Mouse (Mus musculus) MEL (cell line): ENCODE results near the gene Nms. TPM values are rescaled to one million over a fixed set of nuclear protein-coding genes. Genes with fewer than 3 reads are reported as not detected.

Experiments used
- DNase-seq: peaks from one replicate; pipeline ENCODE4 v3.0.0; 2011; ENCODE audit warnings: low read depth, low spot score
- H3K27ac ChIP-seq: 2 replicates; pipeline ENCODE4 v1.5.1; 2012; ENCODE audit warnings: low read depth, mild to moderate bottlenecking, control low read depth, low read length, moderate library complexity; ENCODE audit not compliant: control insufficient read depth
- H3K27me3 ChIP-seq, 2 experiments: fragments of 150-350 bp in 1 of 2; sonication (generic) in 1 of 2; 2 replicates each; pipeline ENCODE4 v1.6.1; 2012; ENCODE audit warnings: low read length in 2 of 2, mild to moderate bottlenecking in 2 of 2, improper control_type of control experiment in 1 of 2, moderate library complexity in 1 of 2; ENCODE audit not compliant: insufficient read depth in 2 of 2, control insufficient read depth in 1 of 2
- H3K36me3 ChIP-seq, 2 experiments: 2 replicates each; pipeline ENCODE4 v1.6.1; 2012 to 2014; ENCODE audit warnings: low read length in 2 of 2, improper control_type of control experiment in 1 of 2, inconsistent platforms in 1 of 2, mild to moderate bottlenecking in 1 of 2; ENCODE audit not compliant: insufficient read depth in 2 of 2, control insufficient read depth in 1 of 2
- H3K4me1 ChIP-seq, 2 experiments: fragments of 150-350 bp in 1 of 2; sonication (generic) in 1 of 2; 2 replicates each; pipeline ENCODE4 v1.6.1; 2012; ENCODE audit warnings: low read length in 2 of 2, improper control_type of control experiment in 1 of 2, mild to moderate bottlenecking in 1 of 2; ENCODE audit not compliant: insufficient read depth in 2 of 2, control insufficient read depth in 1 of 2
- H3K4me3 ChIP-seq, 2 experiments: fragments of 150-350 bp in 1 of 2; sonication (generic) in 1 of 2; 2 replicates each; pipeline ENCODE4 v1.5.1; 2012; ENCODE audit warnings: low read depth in 2 of 2, low read length in 2 of 2, mild to moderate bottlenecking in 2 of 2, moderate library complexity in 2 of 2, control low read depth in 1 of 2, improper control_type of control experiment in 1 of 2; ENCODE audit not compliant: control insufficient read depth in 1 of 2, insufficient read depth in 1 of 2
- H3K79me2 ChIP-seq: 2 replicates; pipeline ENCODE4 v1.6.1; 2012; ENCODE audit warnings: mild to moderate bottlenecking, low read length, moderate library complexity; ENCODE audit not compliant: control insufficient read depth, poor library complexity, insufficient read depth
- H3K9ac ChIP-seq: 2 replicates; pipeline ENCODE4 v1.6.1; 2012; ENCODE audit warnings: low read depth, mild to moderate bottlenecking, control low read depth, low read length, moderate library complexity; ENCODE audit not compliant: control insufficient read depth, poor library complexity, severe bottlenecking
- H3K9me3 ChIP-seq: fragments of 150-350 bp; sonication (generic); replicated peaks from 2 replicates; pipeline ENCODE4 v1.6.1; 2012; ENCODE audit warnings: mild to moderate bottlenecking, low read length, improper control_type of control experiment, moderate library complexity; ENCODE audit not compliant: insufficient read depth
- CHD1 ChIP-seq: IDR thresholded peaks from 2 replicates; pipeline ENCODE4 v1.6.1; 2012; ENCODE audit warnings: low read depth, mild to moderate bottlenecking, inconsistent platforms, low read length, improper control_type of control experiment
- CHD2 ChIP-seq: IDR thresholded peaks from 2 replicates; pipeline ENCODE4 v1.6.1; 2011; ENCODE audit warnings: low read length, improper control_type of control experiment
- ELF1 ChIP-seq: IDR thresholded peaks from 2 replicates; pipeline ENCODE4 v1.6.1; 2014; ENCODE audit warnings: low read depth, mild to moderate bottlenecking, inconsistent platforms, low read length, improper control_type of control experiment, moderate library complexity
- EP300 ChIP-seq, 2 experiments: IDR thresholded peaks; 2 replicates each; pipeline ENCODE4 v1.6.1; 2011; ENCODE audit warnings: improper control_type of control experiment in 2 of 2, low read length in 2 of 2, low read depth in 1 of 2, mild to moderate bottlenecking in 1 of 2
- JUND ChIP-seq: IDR thresholded peaks from 2 replicates; pipeline ENCODE4 v1.6.1; 2011; ENCODE audit warnings: low read depth, mild to moderate bottlenecking, improper control_type of control experiment, low read length
- KAT2A ChIP-seq: conservative IDR thresholded peaks from 2 replicates; pipeline ENCODE4 v1.6.1; 2012; ENCODE audit warnings: low read depth, low read length, improper control_type of control experiment, inconsistent platforms
- MAFK ChIP-seq: IDR thresholded peaks from 2 replicates; pipeline ENCODE4 v1.6.1; 2011; ENCODE audit warnings: low read depth, mild to moderate bottlenecking, low read length, improper control_type of control experiment, borderline replicate concordance
- MXI1 ChIP-seq: IDR thresholded peaks from 2 replicates; pipeline ENCODE4 v1.6.1; 2011; ENCODE audit warnings: mild to moderate bottlenecking, low read depth, low read length, improper control_type of control experiment
- NRF1 ChIP-seq: IDR thresholded peaks from 2 replicates; pipeline ENCODE4 v1.6.1; 2014; ENCODE audit warnings: low read depth, mild to moderate bottlenecking, inconsistent platforms, low read length, improper control_type of control experiment, moderate library complexity; ENCODE audit not compliant: poor library complexity, insufficient read depth, severe bottlenecking
- RAD21 ChIP-seq: IDR thresholded peaks from 2 replicates; pipeline ENCODE4 v1.6.1; 2011; ENCODE audit warnings: mild to moderate bottlenecking, low read depth, low read length, improper control_type of control experiment
- RCOR1 ChIP-seq: IDR thresholded peaks from 2 replicates; pipeline ENCODE4 v1.6.1; 2012; ENCODE audit warnings: low read depth, mild to moderate bottlenecking, inconsistent platforms, low read length, improper control_type of control experiment
- TBP ChIP-seq: IDR thresholded peaks from 2 replicates; pipeline ENCODE4 v1.8.0; 2011; ENCODE audit warnings: low read depth, low read length, improper control_type of control experiment
- TCF12 ChIP-seq: IDR thresholded peaks from 2 replicates; pipeline ENCODE4 v1.6.1; 2014; ENCODE audit warnings: low read depth, mild to moderate bottlenecking, inconsistent platforms, low read length, improper control_type of control experiment, moderate library complexity
- UBTF ChIP-seq: IDR thresholded peaks from 2 replicates; pipeline ENCODE4 v1.6.1; 2012; ENCODE audit warnings: low read depth, mild to moderate bottlenecking, inconsistent platforms, low read length, improper control_type of control experiment, moderate library complexity, borderline replicate concordance; ENCODE audit not compliant: insufficient read depth
- USF1 ChIP-seq: IDR thresholded peaks from 2 replicates; pipeline ENCODE4 v1.6.1; 2014; ENCODE audit warnings: low read depth, mild to moderate bottlenecking, inconsistent platforms, low read length, improper control_type of control experiment, moderate library complexity
- USF2 ChIP-seq, 2 experiments: IDR thresholded peaks; 2 replicates each; pipeline ENCODE4 v1.6.1; 2011 to 2012; ENCODE audit warnings: improper control_type of control experiment in 2 of 2, low read length in 2 of 2, borderline replicate concordance in 1 of 2, inconsistent platforms in 1 of 2, low read depth in 1 of 2, mild to moderate bottlenecking in 1 of 2; ENCODE audit not compliant: insufficient read depth in 1 of 2
- ZMIZ1 ChIP-seq: IDR thresholded peaks from 2 replicates; pipeline ENCODE4 v1.6.1; 2012; ENCODE audit warnings: low read depth, mild to moderate bottlenecking, inconsistent platforms, low read length, improper control_type of control experiment, moderate library complexity
- polyA plus RNA-seq, 2 experiments: library from polyadenylated mRNA; stranded (reverse) in 1 of 2; unstranded in 1 of 2; fragments of >175 nt in 1 of 2; fragments of >200 nt in 1 of 2; gene quantifications; 2 replicates each; pipeline versions ENCODE4 v1.2.1 to v1.2.4; 2012; ENCODE audit warnings: low replicate concordance in 2 of 2, low read depth in 1 of 2; ENCODE audit not compliant: insufficient read length in 2 of 2, insufficient read depth in 1 of 2, missing spikeins in 1 of 2
- total RNA-seq: library from RNA; depleted of rRNA; stranded (reverse); fragments of 300-350 nt; gene quantifications from 2 replicates; pipeline ENCODE4 v1.2.3, GENCODE M21; 2012

Nms gene
- total and polyA plus RNA-seq, 3 experiments, result not detected

GRCm38 (mm10) chr1:38939608-38940007 is 659 bp downstream of the Nms start:
- Histone ChIP-seq H3K9me3 (no peaks in the 10 kb centered on the region), H3K79me2 (no peaks in the 10 kb centered on the region), H3K27ac (no peak overlapping the region), H3K4me3 (no peak overlapping the region), H3K36me3 (no peaks in the 10 kb centered on the region), H3K4me1 (no peaks in the 10 kb centered on the region), H3K27me3 (peaks cover 0 to 3% of the 10 kb centered on the region in 2 experiments; a peak in 2 of 4 replicates), H3K9ac (no peak overlapping the region)
- DNase-seq, result peak; percentile 46
- TF ChIP-seq UBTF, result no peak
- no peak for TF ChIP-seq NRF1
- TF ChIP-seq KAT2A, result no peak
- TF ChIP-seq CHD1, result no peak
- TF ChIP-seq ZMIZ1, result no peak
- TF ChIP-seq CHD2, result no peak
- no peak for TF ChIP-seq TBP
- TF ChIP-seq USF2 (IDR thresholded peaks at IDR 0.05; ENCODE audit: borderline replicate concordance in 1 of 2, insufficient read depth in 1 of 2, low read depth in 1 of 2, low read length in 2 of 2), result no peak
- TF ChIP-seq MAFK, result no peak
- no peak for TF ChIP-seq JUND
- TF ChIP-seq RCOR1, result no peak
- no peak for TF ChIP-seq EP300 (IDR thresholded peaks at IDR 0.05; ENCODE audit: low read depth in 1 of 2, low read length in 2 of 2)
- no peak for TF ChIP-seq ELF1
- no peak for TF ChIP-seq RAD21
- TF ChIP-seq TCF12, result no peak

GRCm38 (mm10) chr1:38956457-38956856 is 17.5 kb downstream of the Nms start:
- Histone ChIP-seq H3K4me3 (no peak overlapping the region), H3K9me3 (no peaks in the 10 kb centered on the region), H3K36me3 (no peaks in the 10 kb centered on the region), H3K9ac (no peak overlapping the region), H3K79me2 (no peaks in the 10 kb centered on the region), H3K27me3 (peaks cover 0 to 2% of the 10 kb centered on the region in 2 experiments; a peak in 3 of 4 replicates), H3K4me1 (no peaks in the 10 kb centered on the region), H3K27ac (no peak overlapping the region)
- TF ChIP-seq USF1, result 0 out of 2 replicates have a peak, but pooled peaks have one; percentile 23
- TF ChIP-seq MXI1, result no peak
- DNase-seq, result no peak
